Mouse (Mus musculus) erythroblast, embryonic 14.5 days (primary cell): ENCODE measurements around the gene Magi2. TPM values are rescaled to one million over a fixed set of nuclear protein-coding genes. Genes with fewer than 3 reads are reported as not detected.
"Not testable (repeated sequence)": the region's sequence is repeated elsewhere in the genome, so short reads cannot be mapped to it uniquely, and the experiment has no call there.

ENCODE experiments used
- H3K27me3 ChIP-seq: 2 replicates; pipeline ENCODE4 v1.6.1; 2012; ENCODE audit warnings: inconsistent platforms; ENCODE audit not compliant: control insufficient read depth
- H3K36me3 ChIP-seq: 2 replicates; pipeline ENCODE4 v1.6.1; 2012; ENCODE audit warnings: mild to moderate bottlenecking, inconsistent platforms; ENCODE audit not compliant: control insufficient read depth
- H3K4me1 ChIP-seq: 2 replicates; pipeline ENCODE4 v1.6.1; 2012; ENCODE audit warnings: inconsistent platforms; ENCODE audit not compliant: control insufficient read depth
- H3K4me3 ChIP-seq: replicated peaks from 2 replicates; pipeline ENCODE3; 2012; ENCODE audit warnings: moderate library complexity, mild to moderate bottlenecking, inconsistent platforms
- H3K9me3 ChIP-seq: 2 replicates; pipeline ENCODE4 v1.6.1; 2012; ENCODE audit warnings: low read length, inconsistent platforms, mixed read lengths; ENCODE audit not compliant: control insufficient read depth
- GATA1 ChIP-seq: IDR thresholded peaks from 2 replicates; pipeline ENCODE4 v1.6.1; 2012; ENCODE audit warnings: low read length, inconsistent platforms, mixed read lengths
- TAL1 ChIP-seq: IDR thresholded peaks from 3 replicates; pipeline ENCODE4 v1.6.1; 2012; ENCODE audit warnings: low read length, inconsistent platforms, mixed read lengths
- polyA plus RNA-seq: library from polyadenylated mRNA; stranded (reverse); fragments of >175 nt; gene quantifications from 2 replicates; pipeline ENCODE4 v1.2.3, GENCODE M21; 2012

Magi2 gene
- polyA plus RNA-seq, 1 experiment = not detected

GRCm38 (mm10) chr5:19501005-19501404 lies 274.2 kb downstream of the Magi2 start:
- TF ChIP-seq TAL1 = no peak
- no peak for TF ChIP-seq GATA1
- Histone ChIP-seq H3K27me3 (no peaks in the 10 kb centered on the region), H3K36me3 (no peaks in the 10 kb centered on the region), H3K4me3 (no peak overlapping the region), H3K4me1 (no peaks in the 10 kb centered on the region), H3K9me3 (peaks cover 19% of the 10 kb centered on the region)

- Histone ChIP-seq H3K4me3 (no peak overlapping the region), H3K9me3 (no peaks in the 10 kb centered on the region), H3K27me3 (no peaks in the 10 kb centered on the region), H3K4me1 (no peaks in the 10 kb centered on the region), H3K36me3 (no peaks in the 10 kb centered on the region)
- TF ChIP-seq TAL1 (no peak), GATA1 (no peak)
These were observed 295.3 kb downstream of the Magi2 start for GRCm38 (mm10) chr5:19522168-19522567.

GRCm38 (mm10) chr5:19539348-19539747 lies 312.5 kb downstream of the Magi2 start:
- H3K9me3 ChIP-seq = no peaks in the 10 kb centered on the region
- H3K27me3 ChIP-seq = no peaks in the 10 kb centered on the region
- TF ChIP-seq GATA1 (no peak), TAL1 (no peak)
- no peaks in the 10 kb centered on the region for H3K4me1 ChIP-seq
- H3K4me3 ChIP-seq = no peak overlapping the region
- H3K36me3 ChIP-seq = no peaks in the 10 kb centered on the region

- no peak for TF ChIP-seq GATA1
- TF ChIP-seq TAL1 = no peak
- Histone ChIP-seq H3K4me1 (no peaks in the 10 kb centered on the region), H3K36me3 (no peaks in the 10 kb centered on the region), H3K9me3 (peaks cover 2% of the 10 kb centered on the region; the same call in 1 of the 2 replicates), H3K27me3 (no peaks in the 10 kb centered on the region), H3K4me3 (no peak overlapping the region)
These were observed 319.6 kb downstream of the Magi2 start for GRCm38 (mm10) chr5:19546424-19546823.

- no peak for TF ChIP-seq GATA1
- Histone ChIP-seq H3K4me1 (no peaks in the 10 kb centered on the region), H3K4me3 (no peak overlapping the region), H3K36me3 (no peaks in the 10 kb centered on the region), H3K27me3 (no peaks in the 10 kb centered on the region), H3K9me3 (peaks cover 4% of the 10 kb centered on the region; the same call in 1 of the 2 replicates)
These were observed 320.1 kb downstream of the Magi2 start for GRCm38 (mm10) chr5:19546900-19547299.

GRCm38 (mm10) chr5:19553510-19553909 lies 326.7 kb downstream of the Magi2 start:
- TF ChIP-seq TAL1 = no peak
- no peak for TF ChIP-seq GATA1
- Histone ChIP-seq H3K4me1 (no peaks in the 10 kb centered on the region), H3K4me3 (no peak overlapping the region), H3K9me3 (peaks cover 4% of the 10 kb centered on the region; the same call in 1 of the 2 replicates), H3K36me3 (no peaks in the 10 kb centered on the region), H3K27me3 (no peaks in the 10 kb centered on the region)

GRCm38 (mm10) chr5:19565636-19566035 lies 338.8 kb downstream of the Magi2 start:
- Histone ChIP-seq H3K9me3 (no peaks in the 10 kb centered on the region), H3K4me3 (no peak overlapping the region), H3K4me1 (no peaks in the 10 kb centered on the region), H3K36me3 (no peaks in the 10 kb centered on the region), H3K27me3 (no peaks in the 10 kb centered on the region)
- TF ChIP-seq TAL1 (no peak), GATA1 (no peak)

- not testable (repeated sequence) for H3K4me1 ChIP-seq, H3K4me3 ChIP-seq
These were observed 339.3 kb downstream of the Magi2 start for GRCm38 (mm10) chr5:19566136-19566535.

GRCm38 (mm10) chr5:19607700-19608099 lies 380.9 kb downstream of the Magi2 start:
- no peaks in the 10 kb centered on the region for H3K4me1 ChIP-seq
- no peak overlapping the region for H3K4me3 ChIP-seq
- no peaks in the 10 kb centered on the region for H3K9me3 ChIP-seq
- no peak for TF ChIP-seq TAL1
- TF ChIP-seq GATA1 = no peak
- no peaks in the 10 kb centered on the region for H3K27me3 ChIP-seq
- H3K36me3 ChIP-seq = no peaks in the 10 kb centered on the region

More at GRCm38 (mm10) chr5:19566136-19566535, 339.3 kb downstream of the Magi2 start:
- H3K27me3 ChIP-seq, H3K9me3 ChIP-seq, H3K36me3 ChIP-seq: not testable (repeated sequence)

GRCm38 (mm10) chr5:19611788-19612187 lies 385.0 kb downstream of the Magi2 start:
- H3K4me1 ChIP-seq = no peaks in the 10 kb centered on the region
- no peak overlapping the region for H3K4me3 ChIP-seq
- TF ChIP-seq TAL1 (no peak), GATA1 (no peak)

More at GRCm38 (mm10) chr5:19611788-19612187, 385.0 kb downstream of the Magi2 start:
- Histone ChIP-seq H3K27me3 (no peaks in the 10 kb centered on the region), H3K36me3 (no peaks in the 10 kb centered on the region), H3K9me3 (no peaks in the 10 kb centered on the region)
